Mouse (Mus musculus) layer of hippocampus, adult 18-20 months (tissue): ENCODE measurements around the gene Gm6710. TPM values are rescaled to one million over a fixed set of nuclear protein-coding genes. Genes with fewer than 3 reads are reported as not detected.
"Not testable (repeated sequence)": the region's sequence is repeated elsewhere in the genome, so short reads cannot be mapped to it uniquely, and the experiment has no call there.

Experiments used
- DNase-seq, 2 experiments: peaks; one replicate each; pipeline ENCODE4 v3.0.0; 2022; ENCODE audit warnings: low spot score in 2 of 2
- long read RNA-seq: library from polyadenylated mRNA; stranded (forward); transcript quantifications from one replicate; pipeline ENCODE4 v2.0.0, GENCODE M21; 2021
- total RNA-seq, 2 experiments: library from RNA; stranded (reverse); gene quantifications; 2 replicates each; pipeline ENCODE4 v1.2.3; 2021

Gm6710 gene
- total RNA-seq: 10 to 100 TPM; 44.0 to 51.8 TPM
- long read RNA-seq, transcript Gm6710-201 (4 exons, 1,445 nt): major isoform, 19 of 21 reads
- long read RNA-seq, partial matches to known transcripts: 0 of 21 reads
- long read RNA-seq, other reads (novel, unspliced or antisense): 2 of 21 reads

GRCm38 (mm10) chr2:175869024-175869423 lies at the start of gene Gm6710:
Gm6710 (plus strand) TSS chr2:175869219.
- DNase-seq: not testable (repeated sequence)

Other genes with a start within 250 kb of the Gm6710 start
- not detected for gene Gm11007, start 225.2 kb upstream of the Gm6710 start, total RNA-seq
- gene Zfp969, start 165.6 kb upstream of the Gm6710 start, total RNA-seq: not detected
- gene Gm2007, start 127.7 kb upstream of the Gm6710 start, total RNA-seq: not detected
- gene Gm14288, start 68.1 kb upstream of the Gm6710 start, total RNA-seq: 10 to 100 TPM in 1 of 2 experiments, 1 to 10 TPM in 1; 3.8 to 15.1 TPM
- gene Zfp966, start 61.9 kb downstream of the Gm6710 start, total RNA-seq: 1 to 10 TPM; 7.3 to 8.3 TPM
- gene Gm2026, start 96.1 kb downstream of the Gm6710 start, total RNA-seq: 10 to 100 TPM; 47.9 to 56.1 TPM